Mouse (Mus musculus) thymus, postnatal 14 days (tissue): ENCODE results near the gene Smarce1.
A peak's percentile ranks its signal among the peaks of the same experiment; 100 is the strongest.

Experiments used
- DNase-seq: peaks from one replicate; pipeline ENCODE4 v3.0.0; 2021

Gene Smarce1

GRCm38 (mm10) chr11:99226298-99226697, 4.5 kb downstream of the Smarce1 start:
- no peak for DNase-seq

DNA sequence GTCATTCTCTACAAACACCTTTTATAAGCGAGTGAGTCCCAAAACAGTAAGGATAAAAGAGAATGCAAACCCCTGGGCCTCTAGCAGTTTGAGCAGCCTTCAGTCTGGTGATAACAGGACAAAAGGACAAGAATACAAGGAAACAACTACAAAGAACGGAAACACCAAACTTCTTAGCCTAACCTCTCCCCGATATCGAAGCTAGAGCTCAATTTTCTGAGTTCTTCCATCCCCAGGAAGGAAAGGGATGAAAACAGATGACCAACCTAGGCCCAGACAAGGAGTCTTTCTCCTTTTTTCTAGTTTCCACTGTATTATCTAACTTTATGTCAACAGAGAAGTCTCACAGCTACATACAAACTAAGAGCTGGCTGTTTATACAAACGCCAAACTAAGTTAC, 7.5 kb downstream of the Smarce1 start:
- DNase-seq, result no peak

GRCm38 (mm10) chr11:99221811-99222210, 9.0 kb downstream of the Smarce1 start:
- no peak for DNase-seq

- no peak for DNase-seq
These were observed 13.4 kb downstream of the Smarce1 start for GRCm38 (mm10) chr11:99217248-99217986.

- no peak for DNase-seq
These were observed 14.6 kb downstream of the Smarce1 start for GRCm38 (mm10) chr11:99216181-99216580.

DNA sequence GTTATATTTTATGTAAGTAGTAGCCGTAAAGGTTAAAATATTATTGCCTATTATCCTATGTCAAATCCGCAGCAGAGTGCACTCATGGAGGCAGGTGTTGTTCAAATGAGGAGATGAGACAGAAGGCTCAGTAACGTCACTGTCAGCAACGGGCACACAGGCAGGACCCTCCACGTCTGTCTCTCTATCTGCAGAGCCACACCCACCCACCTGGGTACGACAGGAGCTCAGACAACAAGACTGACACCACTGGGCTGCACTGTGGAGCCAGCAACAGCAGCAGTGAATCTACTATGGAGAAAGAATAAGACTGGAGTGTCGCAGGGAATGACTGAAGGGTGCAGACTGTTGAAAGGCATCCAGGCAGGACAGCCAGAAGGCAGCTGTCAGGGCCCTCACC, 18.1 kb downstream of the Smarce1 start:
- DNase-seq, result no peak

- DNase-seq, result no peak
These were observed 18.9 kb downstream of the Smarce1 start for GRCm38 (mm10) chr11:99211964-99212363.

GRCm38 (mm10) chr11:99208105-99208669, 22.6 kb downstream of the Smarce1 start:
- DNase-seq, result no peak

DNA sequence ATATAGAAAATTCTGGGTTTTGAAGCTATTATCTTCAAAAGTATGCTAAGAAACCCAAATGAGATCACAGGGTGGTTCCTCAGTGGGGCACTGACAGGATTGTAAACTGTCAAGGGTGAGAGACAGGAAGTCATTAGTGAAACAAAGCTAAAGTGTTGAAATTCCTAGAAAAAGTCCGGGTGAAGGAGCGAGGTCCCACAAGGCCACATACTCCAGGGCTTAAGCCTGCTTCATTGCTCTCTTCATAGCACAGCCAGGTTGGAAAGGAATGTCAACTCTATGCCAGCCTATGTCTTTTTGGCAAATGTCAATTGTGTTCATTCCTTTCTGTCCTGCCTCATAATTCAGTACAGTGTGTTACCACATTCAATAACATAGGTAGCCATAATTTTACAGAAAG, 23.4 kb downstream of the Smarce1 start:
- no peak for DNase-seq

DNA sequence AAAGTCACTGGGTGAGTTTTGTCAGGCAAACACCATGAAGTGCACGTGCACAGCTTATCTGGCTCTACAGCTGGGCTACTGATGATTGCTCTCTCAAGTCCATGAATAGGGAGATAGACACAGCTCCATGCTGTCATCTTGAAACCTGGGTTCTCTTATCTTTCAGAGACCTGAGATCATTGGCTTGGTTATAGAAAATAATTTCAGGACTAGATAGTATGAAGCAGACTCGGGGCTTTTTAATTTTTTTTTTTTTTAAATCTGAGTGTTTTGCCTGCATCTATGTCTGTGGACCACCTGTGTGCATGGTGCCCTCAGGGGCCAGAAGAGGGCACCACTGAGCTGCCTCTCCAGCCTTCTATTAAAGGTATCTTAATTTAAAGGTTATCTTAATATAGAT, 23.9 kb downstream of the Smarce1 start:
- peak; percentile 55 for DNase-seq

- DNase-seq, result peak; percentile 73
These were observed 41.6 kb downstream of the Smarce1 start for GRCm38 (mm10) chr11:99189154-99189582.

DNA sequence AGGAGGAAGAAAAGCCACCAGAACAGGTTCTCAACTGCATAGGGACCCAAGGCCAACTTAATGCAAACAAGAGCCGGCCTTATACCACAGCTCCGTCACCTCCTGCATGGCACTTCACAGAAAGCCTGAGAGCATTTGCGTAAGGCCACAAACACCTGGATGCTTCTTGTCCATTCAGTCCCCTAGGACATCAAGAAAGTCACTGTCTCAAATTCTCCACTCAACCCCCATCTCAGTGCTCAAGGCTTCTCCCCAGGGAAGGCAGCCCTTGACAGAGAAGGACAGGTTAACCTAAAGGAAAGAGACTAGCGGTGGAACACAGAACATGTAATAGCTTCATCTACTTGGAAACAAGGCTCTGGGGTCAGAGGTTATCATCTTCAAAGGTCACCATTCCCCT, 43.5 kb downstream of the Smarce1 start:
- DNase-seq, result no peak

DNA sequence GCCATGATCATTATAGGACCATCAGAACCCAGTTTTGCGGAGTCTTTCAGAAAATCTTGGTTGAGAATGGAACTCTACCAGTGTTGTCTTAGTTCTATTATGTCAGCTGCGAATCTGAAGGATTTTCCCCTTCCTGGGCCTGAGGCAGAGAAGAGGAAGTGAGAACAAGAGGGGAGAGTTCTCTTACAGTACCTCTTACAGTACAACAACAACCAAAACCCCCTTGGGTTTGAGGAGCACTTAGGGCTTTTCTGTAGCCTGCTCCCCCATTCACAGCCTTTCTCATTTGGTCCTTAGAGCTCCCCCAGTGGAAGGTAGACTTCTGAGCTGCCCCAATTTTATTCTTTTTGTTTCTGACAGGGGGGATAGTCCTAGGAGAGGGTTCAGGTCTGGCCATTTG, 44.0 kb downstream of the Smarce1 start:
- no peak for DNase-seq

DNA sequence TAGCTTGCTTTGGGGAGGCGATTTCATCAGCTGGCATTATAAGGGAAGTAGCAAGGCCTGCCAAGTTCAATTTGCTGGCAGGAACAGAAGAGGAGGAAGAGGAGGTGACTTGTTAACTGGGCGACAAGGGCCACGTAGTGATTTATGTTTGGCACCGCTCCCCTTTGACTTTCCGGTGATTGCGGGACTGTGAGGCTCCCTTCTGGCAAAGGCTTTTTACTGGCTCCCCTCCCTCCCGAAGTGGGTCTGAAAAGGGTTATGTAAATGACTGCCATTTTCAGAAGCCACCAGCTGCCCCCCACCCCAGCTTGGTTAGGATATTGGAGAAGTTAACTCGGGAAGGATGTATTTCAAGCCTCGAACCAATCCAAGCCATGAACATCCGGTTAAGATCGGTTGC, 48.2 kb downstream of the Smarce1 start:
- DNase-seq, result no peak

- no peak for DNase-seq
These were observed 50.7 kb downstream of the Smarce1 start for GRCm38 (mm10) chr11:99180071-99180470.

- DNase-seq, result no peak
These were observed 53.0 kb downstream of the Smarce1 start for GRCm38 (mm10) chr11:99177925-99178198.

GRCm38 (mm10) chr11:99177054-99177924, 53.5 kb downstream of the Smarce1 start:
- DNase-seq, result no peak

DNA sequence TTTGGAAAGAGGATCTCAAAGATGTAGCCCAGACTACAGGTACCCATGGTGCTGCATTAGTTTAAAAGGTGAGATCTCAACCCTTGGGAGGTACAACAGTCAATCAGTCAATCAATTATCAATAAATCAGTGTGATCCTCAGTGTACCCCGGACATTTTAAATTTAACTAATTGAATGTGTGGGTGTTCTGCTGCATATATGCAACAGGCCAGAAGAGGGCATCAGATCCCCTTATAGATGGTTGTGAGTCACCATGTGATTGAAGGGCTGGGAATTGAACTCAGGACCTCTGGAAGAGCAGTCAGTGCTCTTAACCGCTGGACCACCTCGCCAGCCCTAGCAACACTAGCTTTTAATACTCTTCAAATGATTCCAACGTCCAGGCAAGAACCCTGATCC, 58.8 kb downstream of the Smarce1 start:
- no peak for DNase-seq

DNA sequence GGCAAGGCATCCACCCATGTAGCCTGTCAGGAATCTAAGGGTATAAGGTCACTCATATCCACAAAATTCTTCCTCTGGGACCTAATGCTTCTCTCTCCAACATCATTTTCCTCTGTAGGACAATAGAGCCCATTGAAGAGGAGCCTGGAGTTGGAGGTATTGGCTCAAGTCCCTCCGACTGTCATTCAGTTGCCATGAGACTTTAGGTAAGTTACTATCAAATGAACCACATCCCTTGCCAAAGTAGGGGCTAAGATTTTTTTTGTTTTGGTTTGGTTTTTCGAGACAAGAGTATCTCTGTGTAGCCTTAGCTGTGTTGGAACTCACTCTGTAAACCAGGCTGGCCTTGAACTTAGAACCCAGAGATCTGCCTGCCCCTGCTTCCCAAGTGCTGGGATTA, 59.4 kb downstream of the Smarce1 start:
- no peak for DNase-seq

DNA sequence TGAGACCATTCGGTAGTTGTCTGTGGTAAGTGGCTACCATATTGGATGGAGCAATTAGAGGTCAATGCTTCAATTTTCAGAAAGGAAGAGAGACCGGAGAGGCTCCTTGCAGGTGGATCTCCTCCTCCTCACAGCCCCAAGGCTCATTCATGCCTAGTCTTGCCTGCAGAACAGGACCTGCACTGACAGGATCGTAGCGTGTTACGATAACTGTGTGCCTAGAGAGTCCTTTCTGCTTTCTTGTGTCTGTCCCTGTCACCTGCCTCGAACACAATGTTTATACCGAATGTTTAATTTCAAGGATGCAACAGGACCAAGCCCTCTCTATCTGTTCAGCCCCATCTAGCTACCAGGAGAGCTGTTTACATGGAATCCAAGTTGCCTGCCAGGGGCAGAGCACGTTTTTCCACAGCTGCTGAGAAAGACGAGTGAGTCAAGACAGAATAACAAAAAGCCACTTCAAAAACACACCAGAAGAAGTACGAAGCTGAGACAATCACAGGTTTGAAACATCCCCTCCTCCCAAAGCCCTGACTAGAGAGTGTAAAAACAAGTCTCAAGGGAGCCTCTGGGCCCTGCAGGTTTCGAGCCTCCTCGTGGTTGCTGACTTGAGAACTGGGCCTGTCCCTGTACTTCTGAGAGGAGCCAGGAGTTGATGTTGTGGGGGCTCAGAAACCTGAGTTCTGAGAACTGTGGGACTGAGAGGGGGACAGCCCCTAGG, 60.1 kb downstream of the Smarce1 start:
- DNase-seq, result peak; percentile 69

DNA sequence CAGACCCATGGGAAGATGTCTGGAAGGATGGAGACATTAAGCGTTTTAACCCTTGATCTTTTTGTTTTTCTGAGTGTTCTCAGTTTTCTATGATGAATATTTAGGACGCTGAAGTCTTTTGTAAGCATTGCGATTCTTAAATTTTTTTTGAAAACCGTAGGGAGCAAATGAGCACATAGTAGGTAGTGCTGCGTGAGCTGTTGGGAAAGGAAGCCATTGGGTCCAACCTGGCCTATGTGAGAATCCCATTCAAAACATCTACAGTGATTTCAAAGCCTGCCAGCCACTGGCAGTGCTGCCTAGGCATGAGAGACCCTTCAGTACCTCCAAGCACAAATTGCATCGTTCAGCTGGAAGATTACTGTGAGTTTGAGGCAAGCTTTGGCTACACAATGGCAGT, 60.8 kb downstream of the Smarce1 start:
- DNase-seq, result no peak

- DNase-seq, result no peak
These were observed 61.4 kb downstream of the Smarce1 start for GRCm38 (mm10) chr11:99169438-99169837.

DNA sequence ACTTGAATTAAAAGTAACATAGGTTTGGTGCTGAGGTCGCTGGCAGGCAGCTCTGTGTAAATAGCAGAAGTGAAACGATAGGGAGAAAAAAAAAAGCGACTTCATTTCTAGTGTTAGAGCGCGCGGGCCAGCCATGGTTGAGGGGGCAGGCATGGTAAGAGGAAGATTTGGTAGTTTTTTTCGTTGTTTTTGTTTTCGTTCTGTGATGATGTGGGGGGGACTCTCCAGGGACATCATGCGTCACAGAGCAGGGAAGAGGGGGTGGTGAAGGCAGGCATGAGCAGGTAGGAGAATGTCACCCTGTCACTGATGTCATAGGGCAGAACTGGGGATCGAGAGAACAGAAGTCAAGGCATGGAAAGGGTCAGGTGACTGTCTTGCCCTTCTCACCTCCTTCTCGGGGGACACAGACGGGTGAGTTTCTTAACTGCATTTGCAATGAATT, 62.8 kb downstream of the Smarce1 start:
- no peak for DNase-seq
